Mouse (Mus musculus): Measurements from ENCODE around the gene Gdnf.

- TF ChIP-seq CTCF (IDR thresholded peaks at IDR 0.05) (no peak), EP300 (IDR thresholded peaks at IDR 0.05) (no peak)
Observed at GRCm38 (mm10) chr15:7781517-7781916, 29.1 kb upstream of the Gdnf start.
